Mouse (Mus musculus) small intestine, adult 2 months (tissue): ENCODE data around the gene Cysltr1.

Source experiments
- CTCF ChIP-seq: fragments of 200-500 bp; IDR thresholded peaks from 2 replicates; pipeline ENCODE4 v1.5.1; 2012; ENCODE audit warnings: low read depth, mild to moderate bottlenecking, control low read depth, inconsistent platforms, low read length, moderate library complexity, mixed read lengths; ENCODE audit not compliant: insufficient replicate concordance, insufficient read length; ENCODE audit errors: extremely low read depth
- POLR2A ChIP-seq: fragments of 200-500 bp; IDR thresholded peaks from 2 replicates; pipeline ENCODE4 v1.6.1; 2012; ENCODE audit warnings: low read depth, mild to moderate bottlenecking, control low read depth, inconsistent platforms, low read length, moderate library complexity

- TF ChIP-seq CTCF (no peak), POLR2A (no peak)
These were observed 30.1 kb upstream of the Cysltr1 start for GRCm38 (mm10) chrX:106633543-106633942.
